Mouse (Mus musculus) heart, embryonic 11.5 days (tissue): Measurements from ENCODE around the gene Sar1a. TPM values are rescaled to one million over a fixed set of nuclear protein-coding genes. Genes with fewer than 3 reads are reported as not detected.

Source experiments
- ATAC-seq: fragments of 200-750 bp; cut with Nextera tagmentation; replicated peaks from 2 replicates; pipeline ENCODE4 v1.8.0; 2017; ENCODE audit warnings: moderate library complexity; ENCODE audit not compliant: insufficient number of reproducible peaks, low FRiP score, low TSS enrichment
- H3K27ac ChIP-seq: fragments of 300-500 bp; sonication (generic); 2 replicates; pipeline ENCODE4 v1.5.1; 2014; ENCODE audit warnings: mild to moderate bottlenecking, low read depth, low read length
- H3K27me3 ChIP-seq: fragments of 300-500 bp; sonication (generic); 2 replicates; pipeline ENCODE4 v1.6.1; 2014; ENCODE audit warnings: mild to moderate bottlenecking, low read length, mixed read lengths; ENCODE audit not compliant: control insufficient read depth, insufficient read depth
- H3K36me3 ChIP-seq: fragments of 300-500 bp; sonication (generic); 2 replicates; pipeline ENCODE4 v1.6.1; 2014; ENCODE audit warnings: mild to moderate bottlenecking, low read length, moderate library complexity, mixed read lengths; ENCODE audit not compliant: control insufficient read depth, insufficient read depth
- H3K4me1 ChIP-seq: fragments of 300-500 bp; sonication (generic); 2 replicates; pipeline ENCODE4 v1.6.1; 2014; ENCODE audit warnings: low read length; ENCODE audit not compliant: control insufficient read depth, insufficient read depth
- H3K4me2 ChIP-seq: fragments of 300-500 bp; sonication (generic); 2 replicates; pipeline ENCODE4 v1.6.1; 2014; ENCODE audit warnings: mild to moderate bottlenecking, moderate library complexity
- H3K4me3 ChIP-seq: fragments of 300-500 bp; sonication (generic); 2 replicates; pipeline ENCODE4 v1.5.1; 2014; ENCODE audit warnings: low read depth, low read length
- H3K9ac ChIP-seq: fragments of 300-500 bp; sonication (generic); 2 replicates; pipeline ENCODE4 v1.6.1; 2014; ENCODE audit warnings: mild to moderate bottlenecking, low read depth, low read length, moderate library complexity
- H3K9me3 ChIP-seq: fragments of 300-500 bp; sonication (generic); replicated peaks from 2 replicates; pipeline ENCODE4 v1.6.1; 2016; ENCODE audit warnings: low read length; ENCODE audit not compliant: control insufficient read depth
- WGBS: fragments of 180-500 bp; shearing (Covaris S2); extraction: QIAGEN DNeasy Blood & Tissue Kit; methylation state at CpG from one replicate; pipeline ENCODE4 v1.1.7; 2014; ENCODE audit not compliant: insufficient replicate concordance; 5-methylcytosine and 5-hydroxymethylcytosine counted together
- polyA plus RNA-seq: library from polyadenylated mRNA; unstranded; fragments of >200 nt; fragmentation: Nextera tagmentation; extraction: Ambion mirVana; gene quantifications from 2 replicates; pipeline ENCODE4 v1.2.1, GENCODE M21; 2014

Gene Sar1a
- polyA plus RNA-seq, 1 experiment from 2014 or later = 182 TPM

- ATAC-seq = no peak
- Histone ChIP-seq H3K9me3 (no peaks in the 10 kb centered on the region), H3K4me1 (0 out of 2 replicates have a peak, but pooled peaks cover 3% of the 10 kb centered on the region), H3K4me2 (no peak overlapping the region), H3K4me3 (no peak overlapping the region), H3K27me3 (no peaks in the 10 kb centered on the region), H3K36me3 (peaks cover 35% of the 10 kb centered on the region), H3K27ac (no peak overlapping the region), H3K9ac (no peak overlapping the region)
- 76% methylated on average over 3 of the region's 3 CpGs for WGBS
These were observed 14.4 kb upstream of the Sar1a start for GRCm38 (mm10) chr10:61665651-61666050.

- WGBS = 87% methylated on average over 7 of the region's 7 CpGs
- Histone ChIP-seq H3K4me1 (no peaks in the 10 kb centered on the region), H3K4me2 (no peak overlapping the region), H3K4me3 (no peak overlapping the region), H3K9me3 (no peaks in the 10 kb centered on the region), H3K27ac (no peak overlapping the region), H3K36me3 (peaks cover 34% of the 10 kb centered on the region), H3K27me3 (no peaks in the 10 kb centered on the region), H3K9ac (no peak overlapping the region)
- no peak for ATAC-seq
These were observed 10.8 kb upstream of the Sar1a start for GRCm38 (mm10) chr10:61669289-61669688.

GRCm38 (mm10) chr10:61669896-61670295 lies 10.2 kb upstream of the Sar1a start:
- H3K4me2 ChIP-seq = no peak overlapping the region
- no peak overlapping the region for H3K9ac ChIP-seq
- H3K4me3 ChIP-seq = no peak overlapping the region
- H3K36me3 ChIP-seq = peaks cover 32% of the 10 kb centered on the region
- no peak overlapping the region for H3K27ac ChIP-seq
- no peak for ATAC-seq
- H3K9me3 ChIP-seq = no peaks in the 10 kb centered on the region
- no peaks in the 10 kb centered on the region for H3K27me3 ChIP-seq
- no peaks in the 10 kb centered on the region for H3K4me1 ChIP-seq

GRCm38 (mm10) chr10:61670758-61671157 lies 9.3 kb upstream of the Sar1a start:
- H3K9me3 ChIP-seq = no peaks in the 10 kb centered on the region
- no peak overlapping the region for H3K27ac ChIP-seq
- H3K4me3 ChIP-seq = no peak overlapping the region
- H3K36me3 ChIP-seq = peaks cover 34% of the 10 kb centered on the region
- H3K27me3 ChIP-seq = no peaks in the 10 kb centered on the region
- WGBS = 92% methylated on average over 3 of the region's 3 CpGs
- H3K9ac ChIP-seq = no peak overlapping the region
- no peak for ATAC-seq
- no peak overlapping the region for H3K4me2 ChIP-seq
- H3K4me1 ChIP-seq = no peaks in the 10 kb centered on the region

GRCm38 (mm10) chr10:61675935-61676334 lies 4.2 kb upstream of the Sar1a start:
- no peaks in the 10 kb centered on the region for H3K4me1 ChIP-seq
- H3K4me3 ChIP-seq = no peak overlapping the region
- H3K9me3 ChIP-seq = no peaks in the 10 kb centered on the region
- H3K4me2 ChIP-seq = no peak overlapping the region
- H3K36me3 ChIP-seq = peaks cover 14% of the 10 kb centered on the region
- whole genome bisulfite sequencing = 74% methylated on average over 3 of the region's 3 CpGs
- no peaks in the 10 kb centered on the region for H3K27me3 ChIP-seq
- no peak overlapping the region for H3K9ac ChIP-seq
- ATAC-seq = no peak
- H3K27ac ChIP-seq = no peak overlapping the region

GRCm38 (mm10) chr10:61679545-61679944 lies 554 bp upstream of the Sar1a start:
- Histone ChIP-seq H3K27me3 (no peaks in the 10 kb centered on the region), H3K4me1 (peaks cover 6% of the 10 kb centered on the region), H3K36me3 (peaks cover 5% of the 10 kb centered on the region; the same call in 1 of the 2 replicates), H3K4me3 (peak overlapping the region; percentile 99), H3K4me2 (peak overlapping the region; percentile 79), H3K27ac (peak overlapping the region; percentile 89), H3K9me3 (no peaks in the 10 kb centered on the region), H3K9ac (peak overlapping the region; percentile 94)
- whole genome bisulfite sequencing = 37% methylated on average over 9 of the region's 9 CpGs
- no peak for ATAC-seq

GRCm38 (mm10) chr10:61689405-61689804 lies 9.3 kb downstream of the Sar1a start:
- no peak overlapping the region for H3K4me2 ChIP-seq
- H3K9ac ChIP-seq = no peak overlapping the region
- no peak overlapping the region for H3K4me3 ChIP-seq
- H3K4me1 ChIP-seq = no peaks in the 10 kb centered on the region
- no peak for ATAC-seq
- no peaks in the 10 kb centered on the region for H3K27me3 ChIP-seq
- H3K36me3 ChIP-seq = peaks cover 33% of the 10 kb centered on the region
- H3K27ac ChIP-seq = no peak overlapping the region
- 77% methylated on average over 8 of the region's 8 CpGs for WGBS
- no peaks in the 10 kb centered on the region for H3K9me3 ChIP-seq

GRCm38 (mm10) chr10:61693563-61693962 lies 13.5 kb downstream of the Sar1a start:
- H3K9ac ChIP-seq = no peak overlapping the region
- peaks cover 19% of the 10 kb centered on the region for H3K36me3 ChIP-seq
- no peaks in the 10 kb centered on the region for H3K27me3 ChIP-seq
- no peak overlapping the region for H3K4me3 ChIP-seq
- no peak overlapping the region for H3K27ac ChIP-seq
- no peaks in the 10 kb centered on the region for H3K9me3 ChIP-seq
- H3K4me2 ChIP-seq = no peak overlapping the region
- ATAC-seq = no peak
- WGBS = 69% methylated on average over 4 of the region's 4 CpGs
- peaks cover 10% of the 10 kb centered on the region for H3K4me1 ChIP-seq

GRCm38 (mm10) chr10:61694870-61695670 lies 15.0 kb downstream of the Sar1a start, which contains the start of gene Tysnd1:
Gene Tysnd1 (plus strand): TSS chr10:61695514.
- Histone ChIP-seq H3K4me2 (peak within 1 kb of the TSS; percentile 100), H3K27ac (no peak within 1 kb of the TSS), H3K9ac (peak within 1 kb of the TSS; percentile 86), H3K4me1 (peaks cover 10% of the 10 kb centered on the region), H3K4me3 (peak within 1 kb of the TSS; percentile 97), H3K9me3 (no peaks in the 10 kb centered on the region), H3K27me3 (no peaks in the 10 kb centered on the region), H3K36me3 (peaks cover 16% of the 10 kb centered on the region)
- peak; percentile 90 for ATAC-seq
- 1% methylated on average over 42 of the region's 42 CpGs for WGBS
